16 mouse cellular contexts compared by ENCODE assay signal in the genomic region with DNA sequence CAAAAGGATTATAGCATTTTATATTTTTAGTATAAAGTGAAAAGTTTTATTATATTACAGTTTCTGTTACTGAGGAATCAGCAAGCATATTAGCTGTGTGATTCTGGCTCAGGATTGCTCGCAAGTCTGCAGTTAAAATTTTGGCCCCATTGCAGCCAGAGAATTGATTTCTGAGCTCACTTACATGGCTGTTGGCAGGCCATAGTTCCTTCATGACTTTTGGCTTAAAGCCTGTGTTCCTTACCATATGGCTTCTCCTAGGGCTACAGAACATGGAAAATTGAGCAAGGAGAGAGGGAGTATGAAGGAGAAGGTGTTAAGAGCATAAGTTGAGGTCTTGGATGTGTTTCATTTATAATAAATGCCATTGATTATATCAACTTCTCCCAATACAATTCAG.
DNase-seq lines count a peak whose midpoint lies in the region.
"Had no signal": no experiment of that assay in that cellular context is flagged by ENCODE, and none has a peak within 500 bp of the region (broad histone marks: within the 10 kb centered on the region; RNA-seq: fewer than 3 reads in every experiment).

No protein-coding gene starts in this region.

- intact Hi-C loops in left cerebral cortex, postnatal 4 days (cut with DNase I) = no loop called here
- intact Hi-C loops in left cerebral cortex, postnatal 14 days (cut with DNase I) = no loop called here

- peak; percentile 16 to 20 for DNase-seq in cerebellum, adult 18-20 months
- no peak for DNase-seq in cerebellum, adult 8-10 months
- peak; percentile 18 for DNase-seq in left cerebral cortex, postnatal 4 days
- no peak for DNase-seq in left cerebral cortex, postnatal 14 days (ENCODE audit: low spot score in 2 of 2)
- DNase-seq in brain, embryonic 18.5 days (ENCODE audit: low read depth, low spot score) = peak; percentile 34
- DNase-seq in cerebellum, postnatal 25 days = peak; percentile 34 to 59
- DNase-seq in ovary, postnatal 14 days (ENCODE audit: low spot score) = no peak
- no peak for DNase-seq in layer of hippocampus, adult 11-12 months (ENCODE audit: low spot score)
- DNase-seq: adrenal gland, postnatal 14 days; gastrocnemius, postnatal 25 days; heart, adult 18-20 months; heart, postnatal 14 days; kidney, adult 11 months; liver; thymus, adult 18-20 months; thymus, postnatal 36 days had no signal

Comparison
In these comparisons a context has a peak if more than half of its experiments do, and no peak if none do; other contexts are left out.
1. DNase-seq: peak in cerebellum, adult 18-20 months (2 of 2), left cerebral cortex, postnatal 4 days (single experiment), brain, embryonic 18.5 days (single experiment) and cerebellum, postnatal 25 days (2 of 2); none in cerebellum, adult 8-10 months (single experiment), left cerebral cortex, postnatal 14 days (0 of 2), ovary, postnatal 14 days (single experiment) and layer of hippocampus, adult 11-12 months (single experiment).